Mouse (Mus musculus): ENCODE results near the gene Esp1.

- no peak for TF ChIP-seq CTCF (IDR thresholded peaks at IDR 0.05; ENCODE audit: control insufficient read depth, insufficient read depth, insufficient read length)
- TF ChIP-seq MAX (IDR thresholded peaks at IDR 0.05), result no peak
- no peak for TF ChIP-seq CEBPB (IDR thresholded peaks at IDR 0.05; ENCODE audit: low read depth)
- TF ChIP-seq USF1 (IDR thresholded peaks at IDR 0.05; ENCODE audit: low read depth), result no peak
Observed at GRCm38 (mm10) chr17:40716273-40716672, 10.6 kb upstream of the Esp1 start.

All from C2C12 (cell line).